Mouse (Mus musculus) spleen, adult 2 months (tissue): ENCODE results near the gene Zbtb37. TPM values are rescaled to one million over a fixed set of nuclear protein-coding genes. Genes with fewer than 3 reads are reported as not detected.

Source experiments
- DNase-seq, 2 experiments: peaks; one replicate each; pipeline versions ENCODE4 v3.0.0 to v3.0.0-alpha.2; 2012 to 2021; ENCODE audit warnings: low spot score in 2 of 2, low read depth in 1 of 2
- H3K27ac ChIP-seq: fragments of 200-500 bp; 2 replicates; pipeline ENCODE4 v1.5.1; 2012; ENCODE audit warnings: low read length, inconsistent platforms; ENCODE audit not compliant: insufficient read depth
- H3K27me3 ChIP-seq: fragments of 200-500 bp; 2 replicates; pipeline ENCODE4 v1.6.1; 2012; ENCODE audit warnings: mild to moderate bottlenecking, moderate library complexity, low read length, inconsistent platforms; ENCODE audit not compliant: control insufficient read depth, insufficient read depth
- H3K36me3 ChIP-seq: fragments of 200-500 bp; 2 replicates; pipeline ENCODE4 v1.6.1; 2012; ENCODE audit warnings: mild to moderate bottlenecking, low read length, inconsistent platforms; ENCODE audit not compliant: control insufficient read depth, insufficient read depth
- H3K4me1 ChIP-seq: fragments of 200-500 bp; 2 replicates; pipeline ENCODE4 v1.6.1; 2011; ENCODE audit warnings: inconsistent platforms; ENCODE audit not compliant: control insufficient read depth, insufficient read depth, insufficient read length
- H3K4me3 ChIP-seq: fragments of 200-500 bp; 2 replicates; pipeline ENCODE4 v1.5.1; 2011; ENCODE audit warnings: mild to moderate bottlenecking, inconsistent platforms; ENCODE audit not compliant: insufficient read depth, insufficient read length; ENCODE audit errors: extremely low read depth
- CTCF ChIP-seq: fragments of 200-500 bp; IDR thresholded peaks from 2 replicates; pipeline ENCODE4 v1.5.1; 2011; ENCODE audit warnings: mild to moderate bottlenecking, inconsistent platforms; ENCODE audit not compliant: insufficient read depth, insufficient read length, insufficient replicate concordance; ENCODE audit errors: extremely low read depth
- POLR2A ChIP-seq: fragments of 200-500 bp; IDR thresholded peaks from 2 replicates; pipeline ENCODE4 v1.6.1; 2011; ENCODE audit warnings: low read depth, low read length, inconsistent platforms
- WGBS: fragments of 180-500 bp; shearing (Covaris S2); methylation state at CpG from one replicate; pipeline ENCODE4 v1.1.7; 2018; 5-methylcytosine and 5-hydroxymethylcytosine counted together
- polyA plus RNA-seq: library from polyadenylated mRNA; depleted of rRNA; stranded (reverse); fragments of >200 nt; gene quantifications from 2 replicates; pipeline ENCODE4 v1.2.3, GENCODE M21; 2012; rRNA removed

Zbtb37 gene
- polyA plus RNA-seq, 1 experiment: 2.4 TPM

- WGBS: 91% methylated on average over 8 of the region's 8 CpGs
- H3K27me3 ChIP-seq: no peaks in the 10 kb centered on the region
- H3K36me3 ChIP-seq: no peaks in the 10 kb centered on the region
- no peak for DNase-seq
- no peaks in the 10 kb centered on the region for H3K4me1 ChIP-seq
- no peak for TF ChIP-seq POLR2A
- no peak for TF ChIP-seq CTCF
- H3K27ac ChIP-seq: no peak overlapping the region
- H3K4me3 ChIP-seq: no peak overlapping the region
Observed at GRCm38 (mm10) chr1:160980537-160981234, 54.0 kb downstream of the Zbtb37 start.

GRCm38 (mm10) chr1:160980021-160980420 is 54.6 kb downstream of the Zbtb37 start:
- Histone ChIP-seq H3K4me1 (no peaks in the 10 kb centered on the region), H3K4me3 (no peak overlapping the region), H3K27me3 (no peaks in the 10 kb centered on the region), H3K36me3 (no peaks in the 10 kb centered on the region), H3K27ac (no peak overlapping the region)
- DNase-seq: no peak
- TF ChIP-seq POLR2A (no peak), CTCF (no peak)
- WGBS: 70% methylated on average over 5 of the region's 5 CpGs

- Histone ChIP-seq H3K27ac (no peak within 1 kb of the TSS), H3K27me3 (no peaks in the 10 kb centered on the region), H3K36me3 (no peaks in the 10 kb centered on the region), H3K4me3 (no peak within 1 kb of the TSS), H3K4me1 (no peaks in the 10 kb centered on the region)
- 83% methylated on average over 4 of the region's 4 CpGs for WGBS
- TF ChIP-seq CTCF (no peak), POLR2A (no peak)
- DNase-seq: no peak
Observed at GRCm38 (mm10) chr1:160978071-160978735, 56.4 kb downstream of the Zbtb37 start, which contains the start of gene Serpinc1. Gene Serpinc1 (plus strand): TSS chr1:160978585.

- Histone ChIP-seq H3K27ac (no peak overlapping the region), H3K4me1 (no peaks in the 10 kb centered on the region), H3K27me3 (no peaks in the 10 kb centered on the region), H3K36me3 (peaks cover 40% of the 10 kb centered on the region), H3K4me3 (no peak overlapping the region)
- WGBS: 86% methylated on average over 5 of the region's 5 CpGs
- TF ChIP-seq CTCF: no peak
- TF ChIP-seq POLR2A: no peak
- DNase-seq: no peak
Observed at GRCm38 (mm10) chr1:160968643-160969042, 66.0 kb downstream of the Zbtb37 start.

GRCm38 (mm10) chr1:160967268-160967667 is 67.4 kb downstream of the Zbtb37 start:
- TF ChIP-seq CTCF: no peak
- no peak for TF ChIP-seq POLR2A
- H3K4me1 ChIP-seq: no peaks in the 10 kb centered on the region
- H3K36me3 ChIP-seq: peaks cover 45% of the 10 kb centered on the region
- H3K27ac ChIP-seq: no peak overlapping the region
- no peak overlapping the region for H3K4me3 ChIP-seq
- 90% methylated on average over 1 of the region's 1 CpGs for WGBS
- no peak for DNase-seq
- H3K27me3 ChIP-seq: no peaks in the 10 kb centered on the region

- 92% methylated on average over 7 of the region's 7 CpGs for WGBS
- TF ChIP-seq CTCF (no peak), POLR2A (no peak)
- H3K27ac ChIP-seq: no peak overlapping the region
- H3K27me3 ChIP-seq: no peaks in the 10 kb centered on the region
- H3K4me3 ChIP-seq: no peak overlapping the region
- H3K36me3 ChIP-seq: peaks cover 43% of the 10 kb centered on the region
- H3K4me1 ChIP-seq: no peaks in the 10 kb centered on the region
- DNase-seq: no peak
Observed at GRCm38 (mm10) chr1:160963199-160963598, 71.5 kb downstream of the Zbtb37 start.

Other genes starting within 250 kb of the Zbtb37 start
- 13.8 and 14.6 TPM in 2 replicates for gene Rabgap1l, start 241.6 kb downstream of the Zbtb37 start, polyA plus RNA-seq
- gene Rc3h1, start 128.4 kb downstream of the Zbtb37 start, polyA plus RNA-seq: 12.4 and 14.3 TPM in 2 replicates
- gene Serpinc1, start 56.3 kb downstream of the Zbtb37 start, polyA plus RNA-seq: 1.2 TPM in 2 replicates
- gene Dars2, start 35.8 kb upstream of the Zbtb37 start, polyA plus RNA-seq: 5.6 and 6.5 TPM in 2 replicates
- 1.2 and 1.4 TPM in 2 replicates for gene Cenpl, start 35.9 kb upstream of the Zbtb37 start, polyA plus RNA-seq
- 7.5 and 8.8 TPM in 2 replicates for gene Klhl20, start 96.7 kb upstream of the Zbtb37 start, polyA plus RNA-seq
- gene Ankrd45, start 107.8 kb upstream of the Zbtb37 start, polyA plus RNA-seq: not detected in 2 replicates
- gene Tex50, start 124.5 kb upstream of the Zbtb37 start, polyA plus RNA-seq: not detected in 2 replicates
- 28.4 and 29.0 TPM in 2 replicates for gene Prdx6, start 216.4 kb upstream of the Zbtb37 start, polyA plus RNA-seq